Mouse (Mus musculus) CH12.LX (cell line): ENCODE measurements around the gene St8sia6. TPM values are rescaled to one million over a fixed set of nuclear protein-coding genes. Genes with fewer than 3 reads are reported as not detected.

Source experiments
- DNase-seq: peaks from one replicate; pipeline ENCODE4 v3.0.0-alpha.2; 2013; ENCODE audit errors: extremely low read depth
- H3K27ac ChIP-seq: 2 replicates; pipeline ENCODE4 v1.5.1; 2012; ENCODE audit warnings: low read depth, mild to moderate bottlenecking, control low read depth, moderate library complexity; ENCODE audit not compliant: insufficient read depth
- H3K27me3 ChIP-seq: replicated peaks from 2 replicates; pipeline ENCODE3; 2012; ENCODE audit warnings: inconsistent platforms
- H3K36me3 ChIP-seq, 2 experiments: replicated peaks in 1 of 2; 2 replicates each; pipeline versions ENCODE3 to v1.6.1; 2012; ENCODE audit warnings: inconsistent platforms in 1 of 2, low read length in 1 of 2, mild to moderate bottlenecking in 1 of 2, mixed read lengths in 1 of 2, moderate library complexity in 1 of 2; ENCODE audit not compliant: control insufficient read depth in 1 of 2, insufficient read depth in 1 of 2
- H3K4me1 ChIP-seq, 2 experiments: 2 replicates each; pipeline ENCODE4 v1.6.1; 2012; ENCODE audit warnings: inconsistent platforms in 1 of 2, moderate library complexity in 1 of 2; ENCODE audit not compliant: insufficient read depth in 2 of 2, control insufficient read depth in 1 of 2
- H3K4me2 ChIP-seq: 2 replicates; pipeline ENCODE4 v1.6.1; 2012; ENCODE audit warnings: low read depth, mild to moderate bottlenecking, control low read depth; ENCODE audit not compliant: poor library complexity, insufficient read depth, severe bottlenecking
- H3K4me3 ChIP-seq, 3 experiments: fragments of 150-350 bp in 1 of 3; sonication (generic) in 1 of 3; replicated peaks in 1 of 3; 2 replicates each; pipeline versions ENCODE3 to v1.5.1; 2011 to 2012; ENCODE audit warnings: low read depth in 2 of 3, low read length in 2 of 3, mild to moderate bottlenecking in 2 of 3, moderate library complexity in 2 of 3, control low read depth in 1 of 3, improper control_type of control experiment in 1 of 3, inconsistent platforms in 1 of 3, mixed read lengths in 1 of 3; ENCODE audit not compliant: poor library complexity in 1 of 3
- H3K79me2 ChIP-seq: replicated peaks from 2 replicates; pipeline ENCODE4 v1.6.1; 2012; ENCODE audit warnings: mild to moderate bottlenecking, moderate library complexity; ENCODE audit not compliant: control insufficient read depth, poor library complexity, insufficient read depth, severe bottlenecking; ENCODE audit errors: extremely low read depth
- H3K9ac ChIP-seq: 2 replicates; pipeline ENCODE4 v1.6.1; 2012; ENCODE audit warnings: low read depth, mild to moderate bottlenecking, control low read depth, moderate library complexity; ENCODE audit not compliant: insufficient read depth
- H3K9me3 ChIP-seq: replicated peaks from 2 replicates; pipeline ENCODE3; 2012; ENCODE audit warnings: low read length, inconsistent platforms, mixed read lengths
- CHD1 ChIP-seq: IDR thresholded peaks from 2 replicates; pipeline ENCODE4 v1.6.1; 2012; ENCODE audit warnings: low read depth, low read length, improper control_type of control experiment, inconsistent platforms
- CHD2 ChIP-seq: IDR thresholded peaks from 2 replicates; pipeline ENCODE4 v1.6.1; 2011; ENCODE audit warnings: low read length, improper control_type of control experiment
- CTCF ChIP-seq, 2 experiments: IDR thresholded peaks in 1 of 2; conservative IDR thresholded peaks in 1 of 2; 2 replicates each; pipeline ENCODE4 v1.5.1; 2011 to 2012; ENCODE audit warnings: low read depth in 2 of 2, low read length in 2 of 2, improper control_type of control experiment in 1 of 2, inconsistent platforms in 1 of 2, mild to moderate bottlenecking in 1 of 2, moderate library complexity in 1 of 2
- EP300 ChIP-seq: IDR thresholded peaks from 2 replicates; pipeline ENCODE4 v1.6.1; 2011; ENCODE audit warnings: low read length, improper control_type of control experiment
- GABPA ChIP-seq: IDR thresholded peaks from 2 replicates; pipeline ENCODE4 v1.6.1; 2012; ENCODE audit warnings: low read depth, low read length, improper control_type of control experiment, inconsistent platforms; ENCODE audit not compliant: insufficient replicate concordance
- HCFC1 ChIP-seq: IDR thresholded peaks from 2 replicates; pipeline ENCODE4 v1.6.1; 2012; ENCODE audit warnings: low read depth, mild to moderate bottlenecking, inconsistent platforms, low read length, improper control_type of control experiment
- IRF4 ChIP-seq: IDR thresholded peaks from 2 replicates; pipeline ENCODE4 v1.6.1; 2014; ENCODE audit warnings: low read depth, mild to moderate bottlenecking, inconsistent platforms, low read length, improper control_type of control experiment
- JUN ChIP-seq: IDR thresholded peaks from 2 replicates; pipeline ENCODE4 v1.6.1; 2011; ENCODE audit warnings: low read depth, mild to moderate bottlenecking, low read length, improper control_type of control experiment, moderate library complexity; ENCODE audit not compliant: insufficient read depth
- JUND ChIP-seq: conservative IDR thresholded peaks from 2 replicates; pipeline ENCODE4 v1.6.1; 2011; ENCODE audit warnings: low read depth, low read length, improper control_type of control experiment
- MAX ChIP-seq: IDR thresholded peaks from 2 replicates; pipeline ENCODE4 v1.6.1; 2011; ENCODE audit warnings: low read length, improper control_type of control experiment
- MAZ ChIP-seq: IDR thresholded peaks from 2 replicates; pipeline ENCODE4 v1.6.1; 2012; ENCODE audit warnings: low read depth, mild to moderate bottlenecking, inconsistent platforms, low read length, improper control_type of control experiment, moderate library complexity
- MEF2A ChIP-seq: IDR thresholded peaks from 2 replicates; pipeline ENCODE4 v1.6.1; 2014; ENCODE audit warnings: low read depth, mild to moderate bottlenecking, inconsistent platforms, low read length, improper control_type of control experiment, borderline replicate concordance
- MYC ChIP-seq: IDR thresholded peaks from 2 replicates; pipeline ENCODE4 v1.6.1; 2011; ENCODE audit warnings: low read depth, mild to moderate bottlenecking, improper control_type of control experiment, low read length
- NELFE ChIP-seq: IDR thresholded peaks from 2 replicates; pipeline ENCODE4 v1.6.1; 2011; ENCODE audit warnings: low read depth, low read length, improper control_type of control experiment
- PAX5 ChIP-seq: IDR thresholded peaks from 2 replicates; pipeline ENCODE4 v1.6.1; 2012; ENCODE audit warnings: low read length, inconsistent platforms, mixed read lengths
- POLR2AphosphoS2 ChIP-seq: IDR thresholded peaks from 2 replicates; pipeline ENCODE4 v1.6.1; 2011; ENCODE audit warnings: low read depth, low read length, improper control_type of control experiment
- RAD21 ChIP-seq: IDR thresholded peaks from 2 replicates; pipeline ENCODE4 v1.6.1; 2011; ENCODE audit warnings: low read depth, mild to moderate bottlenecking, low read length, improper control_type of control experiment, moderate library complexity
- RCOR1 ChIP-seq: conservative IDR thresholded peaks from 2 replicates; pipeline ENCODE4 v1.6.1; 2012; ENCODE audit warnings: low read depth, mild to moderate bottlenecking, inconsistent platforms, low read length, improper control_type of control experiment
- TBP ChIP-seq: conservative IDR thresholded peaks from 2 replicates; pipeline ENCODE4 v1.6.1; 2011; ENCODE audit warnings: low read depth, low read length, improper control_type of control experiment
- TCF12 ChIP-seq: IDR thresholded peaks from 2 replicates; pipeline ENCODE4 v1.6.1; 2014; ENCODE audit warnings: low read depth, mild to moderate bottlenecking, inconsistent platforms, low read length, improper control_type of control experiment
- USF2 ChIP-seq: conservative IDR thresholded peaks from 2 replicates; pipeline ENCODE4 v1.6.1; 2011; ENCODE audit warnings: low read depth, low read length, improper control_type of control experiment
- ZC3H11A ChIP-seq: IDR thresholded peaks from 2 replicates; pipeline ENCODE4 v1.6.1; 2012; ENCODE audit warnings: low read depth, mild to moderate bottlenecking, inconsistent platforms, low read length, improper control_type of control experiment
- ZKSCAN1 ChIP-seq: IDR thresholded peaks from 2 replicates; pipeline ENCODE4 v1.6.1; 2012; ENCODE audit warnings: low read depth, inconsistent platforms, low read length, improper control_type of control experiment, borderline replicate concordance
- ZMIZ1 ChIP-seq: IDR thresholded peaks from 2 replicates; pipeline ENCODE4 v1.6.1; 2012; ENCODE audit warnings: low read depth, mild to moderate bottlenecking, inconsistent platforms, low read length, improper control_type of control experiment
- dilution Hi-C: fragments of 300-500 bp; cut with MboI; formaldehyde crosslinking; loops from 2 replicates; pipeline ENCODE4 v1.14.3; 2020; ENCODE audit warnings: low sequenced_read_pairs; ENCODE audit not compliant: extremely low pct_unique_long_range_greater_than_20kb, extremely low pct_ligation_motif_present
- in situ Hi-C: fragments of 300-500 bp; cut with MboI; formaldehyde crosslinking; loops from 3 replicates; pipeline ENCODE4 v1.14.3; 2019; ENCODE audit warnings: low sequenced_read_pairs, low pct_ligation_motif_present, low pct_unique_long_range_greater_than_20kb, mixed read lengths
- polyA plus RNA-seq: library from polyadenylated mRNA; unstranded; fragments of >175 nt; gene quantifications from 2 replicates; pipeline ENCODE4 v1.2.1, GENCODE M21; 2012; ENCODE audit warnings: low read depth; ENCODE audit not compliant: insufficient read length
- total RNA-seq, 2 experiments: library from RNA; depleted of rRNA; stranded (reverse); fragments of 300-350 nt in 1 of 2; fragments of >200 nt in 1 of 2; gene quantifications; 2 replicates each; pipeline ENCODE4 v1.2.3; 2012 to 2014

The St8sia6 gene
- total and polyA plus RNA-seq, 3 experiments: 27.4 to 51.0 (median 43.7) TPM

DNA sequence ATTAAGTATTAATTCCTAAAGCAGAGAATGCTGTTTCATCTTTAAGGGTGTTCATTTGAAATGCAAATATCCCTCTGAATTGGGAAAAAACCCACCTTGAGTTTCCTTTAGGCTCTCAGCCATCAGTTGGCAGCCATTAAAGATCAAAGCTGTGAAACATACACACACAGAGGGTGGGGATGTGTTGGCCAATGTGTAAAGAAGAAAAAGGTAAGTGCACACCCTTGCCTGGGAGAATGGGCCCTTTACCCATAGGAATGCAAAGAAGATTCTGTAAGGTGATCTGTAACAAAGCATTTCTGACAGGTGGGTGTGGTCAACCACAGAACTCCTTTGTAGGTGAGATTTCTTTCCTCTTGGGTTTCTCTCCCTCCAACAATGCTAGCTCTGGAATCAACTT, 96.3 kb downstream of the St8sia6 start:
- Histone ChIP-seq H3K79me2 (0 out of 2 replicates have a peak, but pooled peaks cover under 1% of the 10 kb centered on the region), H3K27ac (no peak overlapping the region), H3K9ac (no peak overlapping the region), H3K9me3 (no peaks in the 10 kb centered on the region), H3K4me2 (no peak overlapping the region), H3K27me3 (no peaks in the 10 kb centered on the region), H3K4me1 (peaks cover 2 to 31% of the 10 kb centered on the region in 2 experiments; a peak in 3 of 4 replicates), H3K36me3 (peaks cover 16 to 45% of the 10 kb centered on the region in 2 experiments), H3K4me3 (no peak overlapping the region)
- DNase-seq: no peak
- TF ChIP-seq ZC3H11A: no peak
- no peak for TF ChIP-seq TBP
- TF ChIP-seq NELFE: no peak
- no peak for TF ChIP-seq MAZ
- no peak for TF ChIP-seq EP300
- TF ChIP-seq MYC: no peak
- TF ChIP-seq MEF2A: no peak
- no peak for TF ChIP-seq JUND
- TF ChIP-seq PAX5: no peak
- TF ChIP-seq CTCF (conservative IDR thresholded peaks at IDR 0.05 in 1 of 2, IDR thresholded peaks at IDR 0.05 in 1 of 2; ENCODE audit: low read depth in 2 of 2, low read length in 2 of 2): no peak
- no peak for TF ChIP-seq USF2
- no peak for TF ChIP-seq CHD1
- in situ Hi-C loops (no loop called here), dilution Hi-C loops (no loop called here)

DNA sequence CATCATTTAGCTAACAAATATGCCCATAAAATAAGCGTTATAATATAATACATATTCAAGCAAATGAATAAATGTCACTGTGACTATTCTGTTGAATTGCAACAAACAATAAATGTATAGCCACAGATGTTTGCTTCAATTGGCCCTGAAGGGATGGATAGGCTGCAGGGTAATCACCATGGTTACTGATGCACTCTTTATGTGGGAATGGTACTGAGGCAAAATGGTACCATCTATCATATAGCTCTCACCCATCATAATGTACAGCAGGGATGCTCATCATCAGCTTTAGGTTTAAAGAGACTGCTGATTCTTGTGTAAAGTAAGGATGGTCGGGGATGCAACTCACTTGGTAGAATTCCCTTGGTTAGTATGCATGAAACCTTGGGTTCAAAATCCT, 99.4 kb downstream of the St8sia6 start:
- Histone ChIP-seq H3K4me3 (no peak overlapping the region), H3K36me3 (peaks cover 16 to 64% of the 10 kb centered on the region in 2 experiments), H3K27ac (no peak overlapping the region), H3K9ac (no peak overlapping the region), H3K9me3 (no peaks in the 10 kb centered on the region), H3K4me2 (no peak overlapping the region), H3K4me1 (peaks cover 2 to 23% of the 10 kb centered on the region in 2 experiments; a peak in 3 of 4 replicates), H3K79me2 (no peaks in the 10 kb centered on the region), H3K27me3 (no peaks in the 10 kb centered on the region)
- DNase-seq: no peak
- in situ Hi-C loops (no loop called here), dilution Hi-C loops (no loop called here)
- no peak for TF ChIP-seq JUN
- no peak for TF ChIP-seq MEF2A
- TF ChIP-seq HCFC1: no peak
- TF ChIP-seq ZKSCAN1: no peak

DNA sequence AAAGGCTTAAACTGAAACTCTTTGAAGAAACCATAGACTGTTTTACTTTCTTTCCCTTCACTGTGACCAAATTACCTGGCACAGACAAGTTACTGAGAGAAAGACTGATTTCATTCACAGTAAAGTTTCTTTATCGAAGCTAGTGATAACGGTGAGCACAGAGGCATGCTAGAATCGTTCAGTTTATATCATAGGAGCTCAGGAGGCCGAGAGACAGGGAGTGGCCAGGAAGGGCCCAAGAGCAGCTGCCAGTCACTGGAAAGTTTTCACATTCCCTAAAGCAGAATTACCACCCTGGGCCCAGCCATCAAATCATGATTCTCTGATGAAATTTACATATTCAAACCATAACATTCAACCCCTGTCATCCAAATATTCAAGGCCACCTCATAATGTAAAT, 109.5 kb downstream of the St8sia6 start:
- peaks cover 0 to 15% of the 10 kb centered on the region in 2 experiments; a peak in 1 of 4 replicates for H3K4me1 ChIP-seq
- no peak for TF ChIP-seq PAX5
- no peak for TF ChIP-seq JUND
- TF ChIP-seq TCF12: no peak
- TF ChIP-seq TBP: no peak
- no peak for TF ChIP-seq CHD2
- no peak for TF ChIP-seq NELFE
- no peak for TF ChIP-seq CHD1
- TF ChIP-seq MAZ: no peak
- TF ChIP-seq MYC: no peak
- TF ChIP-seq MAX: no peak
- no peak for TF ChIP-seq RCOR1
- no peak for TF ChIP-seq ZC3H11A
- no peak for TF ChIP-seq IRF4
- TF ChIP-seq CTCF (conservative IDR thresholded peaks at IDR 0.05 in 1 of 2, IDR thresholded peaks at IDR 0.05 in 1 of 2; ENCODE audit: low read depth in 2 of 2, low read length in 2 of 2): no peak
- TF ChIP-seq ZMIZ1: no peak
- no peak for TF ChIP-seq RAD21
- no peak for TF ChIP-seq POLR2AphosphoS2
- no peak for TF ChIP-seq GABPA
- H3K79me2 ChIP-seq: peaks cover 3% of the 10 kb centered on the region; the same call in 1 of the 2 replicates
- in situ Hi-C loops (no loop called here), dilution Hi-C loops (no loop called here)
- no peak for DNase-seq
- no peak overlapping the region for H3K9ac ChIP-seq
- no peak overlapping the region for H3K4me3 ChIP-seq
- H3K4me2 ChIP-seq: no peak overlapping the region
- no peak overlapping the region for H3K27ac ChIP-seq
- H3K36me3 ChIP-seq: peaks cover 0 to 52% of the 10 kb centered on the region in 2 experiments
- H3K9me3 ChIP-seq: no peaks in the 10 kb centered on the region
- H3K27me3 ChIP-seq: no peaks in the 10 kb centered on the region
